Mouse (Mus musculus) adrenal gland (tissue): ENCODE measurements around the gene Zdhhc7.

ENCODE experiments used
- intact Hi-C: fragments of 180-260 bp; cut with DNase I; formaldehyde crosslinking; loops from one replicate; pipeline ENCODE4 v1.15.1; 2025

The Zdhhc7 gene

GRCm38 (mm10) chr8:120038741-120039140 lies 62.5 kb downstream of the Zdhhc7 start:
- intact Hi-C loops: loop anchor here (5.0 kb wide), 1 partner anchor 36 kb away; no protein-coding TSS in a partner anchor

- intact Hi-C loops: loop anchor here (5.0 kb wide), 1 partner anchor 35 kb away; no protein-coding TSS in a partner anchor
Measured at GRCm38 (mm10) chr8:120037611-120038010, 63.7 kb downstream of the Zdhhc7 start.

- intact Hi-C loops: loop anchor here (5.0 kb wide), 1 partner anchor 35 kb away; no protein-coding TSS in a partner anchor
Measured at GRCm38 (mm10) chr8:120037199-120037598, 64.1 kb downstream of the Zdhhc7 start.

GRCm38 (mm10) chr8:120036578-120036977 lies 64.7 kb downstream of the Zdhhc7 start:
- intact Hi-C loops: loop anchor here (5.0 kb wide), 1 partner anchor 34 kb away; no protein-coding TSS in a partner anchor

- intact Hi-C loops: loop anchor here (5.0 kb wide), 1 partner anchor 34 kb away; no protein-coding TSS in a partner anchor
Measured at GRCm38 (mm10) chr8:120036111-120036510, 65.2 kb downstream of the Zdhhc7 start.

GRCm38 (mm10) chr8:120034471-120034870 lies 66.8 kb downstream of the Zdhhc7 start:
- intact Hi-C loops: no loop called here

GRCm38 (mm10) chr8:120032549-120033208 lies 68.6 kb downstream of the Zdhhc7 start:
- intact Hi-C loops: no loop called here
